Mouse (Mus musculus) Muller cell, postnatal 12 days (primary cell): Measurements from ENCODE around the gene Fgfr2.

Source experiments
- DNase-seq: peaks from one replicate; pipeline ENCODE4 v3.0.0-alpha.2; 2015; ENCODE audit errors: inconsistent ontology term

The Fgfr2 gene

DNA sequence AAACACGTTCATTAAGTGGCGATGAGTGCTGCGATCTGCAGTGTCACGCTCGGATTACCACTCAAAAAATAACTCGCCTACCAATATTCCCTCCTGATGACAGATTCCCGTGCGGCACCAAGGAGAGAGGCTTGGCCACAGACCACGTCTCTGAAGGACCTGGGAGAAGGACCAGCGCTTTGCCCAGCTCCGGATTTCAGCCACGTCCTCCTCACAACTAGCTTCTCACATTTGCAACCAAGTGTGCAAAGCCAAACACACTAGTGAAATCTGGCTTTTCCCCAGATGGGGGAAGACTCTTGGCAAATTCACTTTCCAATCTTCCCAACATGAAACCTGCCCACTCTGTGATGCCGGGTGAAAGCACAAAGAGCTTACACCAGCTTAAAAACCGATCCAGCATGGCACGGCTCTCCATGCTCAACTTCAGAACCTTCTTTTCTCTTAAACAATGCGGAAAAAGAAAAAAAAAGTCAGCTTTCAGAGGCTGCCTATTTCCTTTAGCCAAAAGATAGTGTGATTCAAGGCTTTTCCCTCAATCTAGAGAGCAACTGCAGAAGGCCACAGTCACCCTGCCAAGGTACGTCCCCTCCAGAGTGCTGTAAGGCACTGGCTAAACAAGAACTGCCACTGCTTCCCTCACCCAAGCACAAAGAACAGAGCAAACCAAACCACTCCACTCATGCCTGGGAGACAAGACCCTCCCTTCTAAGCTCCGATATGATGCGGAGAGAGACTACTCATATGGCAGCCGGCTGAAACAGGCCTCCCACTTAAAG, 2862.1 kb downstream of the Fgfr2 start:
- DNase-seq, result no peak

DNA sequence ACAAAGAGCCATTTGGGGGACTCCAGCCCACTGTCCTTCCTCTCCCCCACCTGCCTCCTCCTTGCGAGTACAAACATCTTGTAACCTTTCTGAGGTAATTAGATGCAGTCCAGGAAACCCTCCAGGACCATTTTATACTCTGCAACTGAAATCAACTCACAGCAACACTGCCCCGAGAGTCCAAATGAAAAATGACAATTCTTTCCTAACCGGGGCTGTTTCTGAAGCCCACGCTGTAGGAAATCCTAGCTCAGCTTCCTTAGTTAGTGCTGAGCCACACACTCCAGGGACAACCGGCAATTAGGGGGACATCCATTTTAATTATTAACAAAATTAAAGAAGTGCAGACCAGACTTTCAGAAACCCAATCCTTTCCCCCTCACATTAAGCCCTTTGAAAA, 2863.1 kb downstream of the Fgfr2 start:
- no peak for DNase-seq

DNA sequence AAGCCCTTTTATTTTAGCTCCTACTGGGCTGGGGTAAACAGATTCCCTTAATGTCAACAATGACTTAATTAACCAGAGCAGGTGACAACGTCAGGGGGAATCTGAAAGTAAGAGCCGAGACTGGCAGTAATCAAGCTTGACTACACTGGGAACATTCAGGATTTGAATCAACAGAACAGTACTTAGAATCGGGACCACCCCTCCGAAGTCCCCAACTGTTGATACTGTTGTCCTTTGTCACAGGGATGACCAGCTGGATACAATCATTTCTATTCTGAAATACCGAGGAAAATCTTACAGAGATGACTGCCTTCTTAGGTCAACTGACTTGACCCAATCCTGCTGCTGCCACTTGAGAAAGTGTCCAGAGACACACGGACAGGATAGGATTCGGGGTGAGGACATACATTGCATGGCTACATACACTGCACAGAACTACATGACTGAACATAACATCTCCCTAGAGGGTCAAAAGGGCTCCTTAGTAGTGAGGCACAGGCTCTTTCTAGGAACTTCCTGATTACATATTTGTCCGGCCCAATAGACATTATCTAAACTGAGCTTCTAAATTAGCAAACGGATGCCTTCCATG, 2864.3 kb downstream of the Fgfr2 start:
- DNase-seq, result no peak

DNA sequence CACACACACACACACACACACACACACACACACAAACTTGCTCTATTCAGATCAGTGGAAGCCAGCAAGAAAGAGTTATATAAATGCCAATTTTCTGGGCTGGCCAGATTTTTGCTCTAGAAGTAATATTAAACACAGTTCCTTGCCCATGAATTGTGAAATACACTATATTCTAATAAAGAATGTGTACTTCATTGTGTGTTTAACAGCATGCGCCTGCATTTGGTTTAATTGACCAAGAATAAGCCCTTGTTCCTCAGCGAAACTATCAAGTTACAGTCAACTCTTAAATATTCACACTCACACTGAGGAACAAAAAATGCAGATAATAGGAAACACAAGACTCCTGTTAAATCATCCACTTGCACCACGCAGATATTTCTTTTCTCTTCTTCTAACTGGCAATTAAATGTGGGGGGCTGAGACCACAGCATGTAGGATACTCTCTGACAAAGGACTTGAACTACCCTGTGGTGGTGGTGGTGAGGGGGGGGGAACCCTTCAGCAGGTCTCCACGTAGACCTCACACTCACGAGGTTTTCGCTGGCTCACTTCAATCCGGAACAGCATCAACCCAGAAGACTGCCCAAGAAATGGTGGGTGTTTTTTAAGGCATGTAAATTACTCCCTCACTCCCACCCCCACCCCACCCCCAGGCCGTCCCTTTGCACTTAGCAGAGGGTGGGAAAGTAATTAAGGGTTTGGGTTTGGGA, 2865.0 kb downstream of the Fgfr2 start:
- DNase-seq, result peak; percentile 69

DNA sequence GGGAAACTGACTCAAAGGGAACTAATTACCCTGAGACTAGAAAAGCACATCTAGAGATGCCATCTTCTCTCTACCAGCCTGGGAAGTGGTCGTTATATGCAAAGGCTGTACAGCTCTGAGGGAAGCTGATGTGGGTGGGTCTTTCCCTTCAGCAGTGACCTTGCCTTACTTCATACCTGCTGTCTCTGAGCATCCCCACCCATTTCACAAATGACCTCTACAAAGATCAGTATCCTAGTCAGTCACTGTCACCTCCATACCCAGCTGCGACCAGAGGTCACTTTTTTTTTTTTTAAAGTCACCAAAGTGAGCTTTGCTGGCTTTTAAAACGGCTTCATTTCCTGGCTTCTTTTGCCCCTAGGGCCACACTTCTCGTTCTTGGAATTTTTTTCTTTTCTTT, 2869.9 kb downstream of the Fgfr2 start:
- DNase-seq, result no peak

DNA sequence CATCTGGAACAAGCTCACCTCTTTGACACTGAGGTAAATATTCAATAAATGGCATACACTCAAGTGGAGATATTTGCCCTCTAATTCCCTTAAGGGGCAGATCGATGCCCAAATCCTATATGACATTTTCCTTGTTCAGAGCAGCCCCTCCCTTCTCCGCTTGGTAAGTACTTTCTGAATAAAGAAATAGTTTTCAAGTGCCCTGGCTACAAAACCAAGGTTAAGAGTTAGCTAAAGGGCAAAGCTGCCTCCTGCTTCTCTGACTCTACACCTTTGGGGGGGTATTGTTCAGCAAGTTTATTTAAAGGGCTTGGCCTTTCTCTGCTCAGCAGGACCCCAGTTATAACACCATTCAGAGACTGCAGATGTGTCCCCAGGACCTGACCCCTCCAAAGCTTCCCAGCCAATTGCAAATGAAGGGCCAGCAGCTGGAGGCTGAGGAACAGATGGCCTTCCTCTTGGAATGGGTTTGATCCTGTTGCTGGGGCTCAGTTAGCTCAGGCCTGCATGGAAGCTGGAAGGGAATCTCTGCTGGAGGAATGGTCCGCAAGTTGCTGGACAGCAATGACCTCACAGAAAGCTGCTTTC, 2871.1 kb downstream of the Fgfr2 start:
- DNase-seq, result no peak

DNA sequence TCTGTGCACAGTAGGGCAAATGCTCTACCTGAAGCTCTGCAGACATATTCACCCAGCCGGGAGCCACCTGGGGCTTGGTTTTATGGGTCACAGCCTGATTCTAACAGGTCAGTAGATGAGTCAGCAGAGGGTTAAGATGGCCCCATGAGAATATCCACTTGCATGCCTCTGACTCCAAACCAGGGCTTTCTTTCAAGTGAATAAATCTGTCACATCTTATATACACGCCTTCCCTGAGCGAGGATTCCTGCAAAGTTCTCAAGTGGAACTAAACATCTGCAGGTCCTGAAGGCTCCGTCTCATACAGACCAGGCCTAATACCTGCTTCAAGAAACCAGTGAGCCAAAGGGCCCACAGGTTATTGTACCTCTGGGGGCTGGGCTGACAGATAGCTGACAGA, 2872.2 kb downstream of the Fgfr2 start:
- DNase-seq, result peak; percentile 53

DNA sequence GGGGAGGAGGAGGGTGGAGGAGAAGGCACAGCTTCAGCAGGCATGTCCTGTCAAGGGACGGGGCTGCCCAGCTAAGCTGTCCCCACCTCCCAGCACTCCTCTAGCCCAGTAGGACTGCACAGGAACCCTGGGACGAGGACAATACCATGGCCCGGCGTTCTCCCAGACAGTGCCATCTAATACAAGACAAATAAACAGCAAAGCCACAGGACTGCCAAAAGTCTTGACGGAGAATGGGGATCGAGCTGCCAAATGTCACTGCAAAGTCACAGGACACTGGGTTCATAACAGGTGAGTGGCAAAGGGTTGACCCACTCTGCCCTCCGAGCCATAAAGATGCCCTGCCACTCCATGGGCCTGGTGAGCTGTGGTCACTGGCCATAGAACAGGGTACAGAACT, 2874.7 kb downstream of the Fgfr2 start:
- DNase-seq, result no peak

DNA sequence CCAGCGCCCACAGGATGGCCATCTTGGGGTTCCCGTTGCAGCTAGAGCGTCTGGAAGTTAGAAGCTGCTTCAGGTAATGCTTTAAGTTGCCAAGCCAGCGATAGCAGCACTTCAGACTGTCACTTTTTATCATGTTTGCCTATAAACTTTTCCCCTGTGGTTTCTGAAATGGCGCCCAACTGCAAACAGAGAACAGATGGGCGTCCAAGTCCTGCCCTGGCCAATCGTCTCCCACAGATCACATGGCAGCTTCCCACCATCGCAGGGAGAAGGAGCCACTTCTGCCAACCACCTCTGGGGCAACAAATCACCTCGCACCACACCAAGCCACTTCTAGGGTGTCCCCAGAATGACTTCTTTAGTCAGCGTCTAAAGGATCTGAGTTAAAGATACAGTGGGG, 2875.3 kb downstream of the Fgfr2 start:
- DNase-seq, result no peak

DNA sequence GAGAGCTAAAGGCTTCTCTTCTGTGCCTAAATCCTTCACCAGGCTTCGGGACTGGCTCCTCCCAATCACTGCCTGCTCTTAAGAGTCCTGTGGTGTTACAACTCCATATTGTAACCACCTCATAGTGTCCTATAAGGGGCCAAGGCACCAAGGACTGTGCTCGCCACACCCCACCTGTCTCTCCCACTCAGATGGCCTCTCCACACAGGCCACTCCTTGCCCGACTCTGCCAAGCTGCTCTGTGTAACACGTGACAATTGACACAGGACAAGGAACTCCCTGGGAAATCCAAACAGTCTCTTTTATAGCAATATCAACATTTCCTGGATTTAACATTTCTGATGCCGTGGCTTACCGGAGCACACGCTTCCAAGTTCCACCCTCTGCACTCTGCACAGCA, 2876.7 kb downstream of the Fgfr2 start:
- DNase-seq, result no peak

DNA sequence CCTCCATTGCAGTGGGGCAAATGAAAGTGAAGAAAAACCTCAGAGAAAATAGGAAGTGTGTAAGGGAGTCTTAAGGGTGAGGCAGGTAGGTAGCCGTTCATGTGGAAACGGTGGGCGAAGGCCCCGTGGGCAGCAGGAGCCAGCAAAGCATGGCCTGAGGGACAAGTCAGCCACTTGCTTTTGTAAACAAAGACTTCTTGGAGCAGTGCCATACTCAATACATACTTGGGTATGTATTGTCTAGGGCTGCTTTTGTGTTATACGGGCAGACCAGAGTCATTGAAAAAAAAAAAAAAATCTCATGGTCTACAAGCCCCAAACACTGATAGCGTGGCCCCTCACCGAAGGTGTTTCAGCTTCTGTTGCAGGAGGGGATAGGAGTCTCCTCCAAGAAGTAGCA, 2878.6 kb downstream of the Fgfr2 start:
- no peak for DNase-seq

DNA sequence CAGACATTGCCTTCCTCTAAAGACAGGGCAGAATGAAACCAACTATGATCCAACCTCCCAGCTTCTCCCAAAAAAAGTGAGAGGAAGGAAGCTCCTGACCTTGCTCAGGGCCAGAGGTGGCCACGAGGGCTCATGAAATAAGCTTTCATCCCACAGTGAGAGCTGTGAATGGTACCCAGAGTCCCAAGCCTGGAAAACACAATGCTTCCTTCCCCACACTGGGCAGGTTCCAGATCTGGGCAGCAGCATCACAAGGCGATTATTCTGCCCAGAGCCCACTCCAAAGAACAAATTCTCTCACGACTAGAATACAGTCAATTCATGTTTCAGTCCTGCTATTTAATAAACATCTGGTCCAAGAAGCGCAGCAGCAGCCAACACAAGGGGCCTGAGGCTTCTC, 2879.3 kb downstream of the Fgfr2 start:
- DNase-seq, result no peak

DNA sequence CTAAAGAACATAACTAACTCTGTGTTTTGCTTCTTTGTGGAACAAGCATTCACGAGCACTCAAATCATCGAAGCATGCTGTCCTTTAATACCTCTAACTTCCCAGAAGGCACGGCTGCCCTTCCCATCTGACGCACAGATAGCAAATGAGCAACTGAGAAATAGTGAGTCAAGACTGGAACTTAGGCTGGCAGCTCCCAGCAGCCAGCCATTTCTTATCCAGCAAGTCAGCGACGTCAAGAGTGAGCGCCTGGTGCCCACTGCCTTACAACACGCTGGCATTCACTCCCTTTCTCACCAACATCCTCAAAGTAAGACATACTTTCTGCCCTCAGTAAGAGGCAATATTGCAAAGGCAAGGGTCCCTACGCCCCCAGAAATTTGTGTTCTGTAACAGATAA, 2883.0 kb downstream of the Fgfr2 start:
- DNase-seq, result no peak

DNA sequence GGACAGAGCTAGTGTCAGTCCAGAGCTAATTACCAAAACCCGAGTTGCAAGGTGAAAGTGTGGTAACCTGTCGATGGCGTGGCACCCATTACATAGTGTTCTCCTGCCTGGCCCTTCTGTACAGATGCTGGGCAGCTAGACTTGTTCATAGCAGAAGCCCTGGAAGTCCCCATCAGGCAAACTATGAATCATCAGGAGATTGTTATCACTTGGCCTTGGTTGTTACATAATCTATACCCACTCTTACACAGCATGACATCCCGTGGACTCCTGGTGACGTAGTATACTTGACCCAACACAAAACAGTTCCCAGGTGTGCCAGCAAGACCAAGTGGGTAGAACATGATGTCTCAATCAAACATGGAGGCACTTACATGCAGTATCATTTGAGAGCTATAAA, 2885.9 kb downstream of the Fgfr2 start:
- DNase-seq, result no peak

DNA sequence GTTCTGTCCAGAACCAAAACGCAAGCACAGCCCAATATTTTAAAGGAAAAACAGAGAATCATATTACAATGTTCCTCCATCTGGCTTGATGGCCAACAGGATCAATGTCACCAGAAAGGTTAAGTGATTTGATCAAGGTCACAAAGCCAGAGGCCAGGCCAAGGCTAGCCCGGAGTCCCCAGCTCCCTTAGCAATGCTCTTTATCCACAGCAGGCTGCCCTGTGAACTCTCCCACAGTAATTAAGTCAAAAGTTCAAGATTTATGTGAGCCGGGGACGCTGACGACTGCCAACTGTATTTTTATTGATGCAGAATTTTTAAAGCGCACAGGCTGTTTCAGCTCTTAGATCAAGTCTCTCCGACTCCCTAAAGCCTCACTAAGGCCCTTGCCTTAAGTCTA, 2889.4 kb downstream of the Fgfr2 start:
- no peak for DNase-seq

DNA sequence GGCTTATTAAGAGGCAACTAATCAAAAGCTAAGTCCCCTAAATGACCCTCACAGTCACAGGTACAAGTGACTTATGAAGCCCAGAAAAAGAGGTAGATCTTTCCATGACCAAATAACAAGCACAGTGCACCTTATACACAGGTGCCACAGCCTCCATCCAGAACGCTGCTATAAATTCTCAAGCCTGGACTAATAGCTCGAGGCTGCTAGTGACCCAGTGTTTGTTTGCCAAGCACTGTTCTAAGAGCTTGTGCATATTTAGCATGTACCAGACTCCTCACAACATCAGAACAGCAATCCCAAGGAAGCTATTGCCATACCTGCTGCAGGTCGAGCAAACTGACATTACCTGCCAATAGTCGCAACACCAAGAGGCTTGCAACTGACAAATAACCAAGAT, 2893.1 kb downstream of the Fgfr2 start:
- DNase-seq, result no peak

DNA sequence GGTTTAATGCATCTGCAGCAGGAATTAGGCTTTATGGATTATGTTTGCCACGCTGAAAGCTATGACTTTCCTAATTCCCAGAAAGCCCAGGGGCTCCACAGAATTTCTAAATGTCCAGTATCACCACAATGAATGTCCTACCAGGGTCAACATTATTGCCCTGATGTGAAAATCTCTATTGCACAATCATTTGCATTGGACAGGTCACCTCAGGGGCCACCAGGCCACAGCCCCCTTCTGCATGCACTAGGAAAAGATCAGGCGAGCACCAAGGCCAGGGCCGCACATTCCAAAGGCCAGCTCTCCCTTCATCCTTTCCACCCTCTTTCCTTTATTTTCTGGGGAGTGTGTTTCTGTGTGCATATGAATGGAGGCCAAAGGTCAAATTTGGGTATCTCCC, 2897.9 kb downstream of the Fgfr2 start:
- no peak for DNase-seq

DNA sequence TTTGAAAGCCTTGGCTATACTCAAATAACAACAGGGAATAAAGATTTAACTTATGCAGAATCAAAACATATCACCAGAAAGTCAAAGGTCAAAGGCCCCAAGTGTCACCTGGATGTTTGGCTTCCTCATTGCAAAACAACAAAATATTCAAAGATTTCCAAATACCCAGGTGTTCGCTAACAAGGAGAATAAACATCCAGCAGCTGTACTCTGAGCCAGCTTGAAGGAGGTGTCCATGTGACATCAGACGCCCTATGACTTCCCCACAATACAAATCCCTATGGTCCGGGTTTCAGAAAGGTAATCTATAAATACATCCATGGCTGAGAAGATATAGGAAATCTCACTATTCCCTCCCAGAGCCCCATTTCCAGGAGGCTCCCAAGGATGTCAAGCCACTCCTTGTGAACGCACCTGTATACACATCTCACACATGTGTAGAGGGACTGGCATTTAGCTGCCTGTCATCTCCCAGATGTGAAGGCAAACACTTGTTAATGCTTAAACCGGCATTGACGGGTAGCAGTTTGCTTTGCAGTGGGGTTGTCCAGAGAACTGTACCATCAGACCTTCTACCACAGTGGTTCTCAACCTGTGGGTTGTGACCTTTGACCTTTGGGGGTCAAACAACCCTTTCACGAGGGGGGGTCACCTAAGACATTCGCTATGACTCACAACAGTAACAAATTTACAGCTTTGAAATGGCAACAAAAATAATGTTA, 2900.4 kb downstream of the Fgfr2 start:
- no peak for DNase-seq

DNA sequence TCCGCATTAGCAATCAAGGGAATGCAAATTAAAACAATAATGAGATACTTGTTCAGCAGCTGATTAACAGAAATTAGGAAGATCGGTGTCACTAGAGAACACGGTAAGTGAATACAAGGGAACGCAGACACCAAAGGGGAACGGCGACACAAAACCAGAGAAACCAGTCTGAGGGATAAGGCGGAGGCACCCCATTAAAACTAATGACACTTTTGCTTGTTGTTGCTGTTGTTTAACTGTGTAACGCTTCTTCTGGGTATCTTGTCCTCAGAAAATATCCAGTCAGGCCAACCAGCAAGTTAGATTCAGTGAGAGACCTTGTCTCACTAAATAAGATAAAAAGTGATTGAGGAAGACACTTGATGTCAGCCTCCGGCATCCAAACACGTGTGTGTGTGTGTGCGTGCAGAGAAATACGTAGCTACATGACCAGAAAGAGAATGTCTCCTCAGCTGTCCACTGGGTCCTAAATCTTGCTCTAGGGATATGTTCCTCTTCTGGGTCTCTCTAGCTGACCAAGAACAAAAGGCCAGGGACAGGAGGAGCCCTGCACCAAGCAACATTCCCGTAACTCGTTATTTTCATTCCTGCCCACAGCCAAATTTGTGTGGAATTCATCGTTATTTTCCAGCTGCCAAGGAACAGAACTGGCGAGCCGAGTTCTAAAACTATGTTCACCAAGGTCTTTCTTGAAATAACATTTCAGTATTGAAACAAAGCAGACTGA, 2901.3 kb downstream of the Fgfr2 start:
- peak; percentile 68 for DNase-seq

DNA sequence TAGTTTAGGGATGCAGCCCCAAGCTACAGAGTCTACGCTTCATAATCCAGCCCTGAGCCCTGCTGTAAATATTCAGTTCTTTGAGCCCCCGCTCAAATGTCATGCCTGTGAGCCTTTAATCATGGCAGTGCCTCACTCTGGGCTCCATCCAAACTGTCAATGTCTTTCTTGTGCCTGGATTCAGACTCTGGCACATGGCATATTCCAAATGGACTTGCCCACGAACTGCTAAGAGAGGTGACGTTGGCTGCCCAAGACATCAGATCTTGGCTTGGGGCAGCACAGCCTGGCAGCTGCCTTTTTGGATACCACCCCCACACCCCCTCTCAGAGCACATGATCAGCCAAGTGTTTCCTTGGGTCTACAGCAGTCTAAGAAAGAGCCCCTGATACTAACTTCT, 2902.5 kb downstream of the Fgfr2 start:
- DNase-seq, result no peak

DNA sequence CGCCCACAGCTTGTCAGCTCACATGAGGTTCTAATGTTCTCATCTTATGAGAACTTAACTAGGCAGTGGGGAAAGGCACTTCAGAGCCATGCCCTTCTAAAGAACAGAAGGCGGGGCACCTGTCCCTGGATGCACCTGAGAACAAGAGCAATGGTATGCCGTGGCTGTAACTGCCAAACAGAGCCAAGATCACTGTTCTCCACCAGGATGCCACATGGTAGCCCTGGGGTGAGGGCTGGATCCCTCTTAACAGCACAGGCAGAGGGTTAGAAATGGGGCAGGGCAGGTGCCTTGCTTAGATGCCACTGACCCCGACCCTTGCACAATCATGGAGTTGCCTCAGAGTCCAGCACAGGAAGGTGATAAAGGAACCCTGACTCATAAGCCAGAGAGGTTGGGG, 2903.3 kb downstream of the Fgfr2 start:
- DNase-seq, result no peak
